Mouse (Mus musculus) monocyte, adult 5-6 weeks (primary cell): ENCODE measurements around the gene Slc31a1. TPM values are rescaled to one million over a fixed set of nuclear protein-coding genes. Genes with fewer than 3 reads are reported as not detected.

Experiments
- ATAC-seq: fragments of 153-309, 156-312 bp; replicated peaks from 2 replicates; pipeline ENCODE4 v1.8.0; 2017; ENCODE audit warnings: mild to moderate bottlenecking; ENCODE audit not compliant: low TSS enrichment, insufficient number of reproducible peaks, severe bottlenecking, poor library complexity, low FRiP score
- total RNA-seq: library from RNA; stranded (forward); fragments of 200-1000, 200-491, 200-594 nt; gene quantifications from 3 replicates; pipeline ENCODE4 v1.2.3, GENCODE M21; 2017

Gene Slc31a1
- total RNA-seq, 1 experiment from 2014 or later = 13.8 TPM

GRCm38 (mm10) chr4:62360805-62361455, 403 bp downstream of the Slc31a1 start:
- ATAC-seq = no peak

- no peak for ATAC-seq
These were observed 1.0 kb downstream of the Slc31a1 start for GRCm38 (mm10) chr4:62361571-62361970.

- no peak for ATAC-seq
These were observed 1.5 kb downstream of the Slc31a1 start for GRCm38 (mm10) chr4:62361997-62362396.

GRCm38 (mm10) chr4:62362437-62362836, 1.9 kb downstream of the Slc31a1 start:
- ATAC-seq = no peak

- ATAC-seq = no peak
These were observed 3.8 kb downstream of the Slc31a1 start for GRCm38 (mm10) chr4:62364299-62364698.

- ATAC-seq = no peak
These were observed 5.8 kb downstream of the Slc31a1 start for GRCm38 (mm10) chr4:62366291-62366690.

- peak; percentile 82 for ATAC-seq
These were observed 7.1 kb downstream of the Slc31a1 start for GRCm38 (mm10) chr4:62367586-62367985.

GRCm38 (mm10) chr4:62369091-62369490, 8.6 kb downstream of the Slc31a1 start:
- ATAC-seq = no peak

GRCm38 (mm10) chr4:62372410-62372809, 11.9 kb downstream of the Slc31a1 start:
- ATAC-seq = no peak

- ATAC-seq = no peak
These were observed 12.4 kb downstream of the Slc31a1 start for GRCm38 (mm10) chr4:62372818-62373520.

GRCm38 (mm10) chr4:62373668-62374067, 13.1 kb downstream of the Slc31a1 start:
- ATAC-seq = no peak

- ATAC-seq = no peak
These were observed 13.8 kb downstream of the Slc31a1 start for GRCm38 (mm10) chr4:62374342-62374741.

- no peak for ATAC-seq
These were observed 15.6 kb downstream of the Slc31a1 start for GRCm38 (mm10) chr4:62376123-62376522.

GRCm38 (mm10) chr4:62379724-62380381, 19.3 kb downstream of the Slc31a1 start:
- no peak for ATAC-seq

- ATAC-seq = no peak
These were observed 22.7 kb downstream of the Slc31a1 start for GRCm38 (mm10) chr4:62383207-62383606.

- ATAC-seq = no peak
These were observed 23.2 kb downstream of the Slc31a1 start for GRCm38 (mm10) chr4:62383752-62384151.

- no peak for ATAC-seq
These were observed 23.6 kb downstream of the Slc31a1 start for GRCm38 (mm10) chr4:62384159-62384558.

- ATAC-seq = no peak
These were observed 24.9 kb downstream of the Slc31a1 start for GRCm38 (mm10) chr4:62385439-62385838.

- ATAC-seq = no peak
These were observed 29.3 kb downstream of the Slc31a1 start for GRCm38 (mm10) chr4:62389592-62390512.
